Mouse (Mus musculus): ENCODE data around the gene Ahrr. TPM values are rescaled to one million over a fixed set of nuclear protein-coding genes. Genes with fewer than 3 reads are reported as not detected.

The Ahrr gene
- polyA plus RNA-seq, 1 experiment from 2014 or later = 2.2 TPM

GRCm38 (mm10) chr13:74237574-74237973, 54.6 kb downstream of the Ahrr start:
- H3K4me2 ChIP-seq (replicated peaks) = no peak overlapping the region
- no peaks in the 10 kb centered on the region for H3K4me1 ChIP-seq
- H3K36me3 ChIP-seq = no peaks in the 10 kb centered on the region
- WGBS = 63% methylated on average over 7 of the region's 7 CpGs
- H3K27me3 ChIP-seq = no peaks in the 10 kb centered on the region
- H3K27ac ChIP-seq (replicated peaks) = no peak overlapping the region
- H3K4me3 ChIP-seq (replicated peaks) = no peak overlapping the region
- no peak for ATAC-seq (ENCODE audit: insufficient number of reproducible peaks, low FRiP score, low TSS enrichment, low read depth)
- H3K9me3 ChIP-seq (replicated peaks) = no peaks in the 10 kb centered on the region
- no peak overlapping the region for H3K9ac ChIP-seq

GRCm38 (mm10) chr13:74220659-74221058, 71.5 kb downstream of the Ahrr start:
- Histone ChIP-seq H3K4me3 (replicated peaks) (no peak overlapping the region), H3K4me2 (replicated peaks) (no peak overlapping the region), H3K4me1 (no peaks in the 10 kb centered on the region), H3K36me3 (no peaks in the 10 kb centered on the region), H3K27me3 (no peaks in the 10 kb centered on the region), H3K27ac (replicated peaks) (no peak overlapping the region), H3K9ac (no peak overlapping the region), H3K9me3 (replicated peaks) (no peaks in the 10 kb centered on the region)
- no peak for ATAC-seq (ENCODE audit: insufficient number of reproducible peaks, low FRiP score, low TSS enrichment, low read depth)
- 36% methylated on average over 1 of the region's 1 CpGs for WGBS

- H3K4me2 ChIP-seq (replicated peaks) = no peak overlapping the region
- 79% methylated on average over 3 of the region's 3 CpGs for WGBS
- no peaks in the 10 kb centered on the region for H3K9me3 ChIP-seq (replicated peaks)
- no peak overlapping the region for H3K9ac ChIP-seq
- no peak for ATAC-seq (ENCODE audit: insufficient number of reproducible peaks, low FRiP score, low TSS enrichment, low read depth)
- no peaks in the 10 kb centered on the region for H3K4me1 ChIP-seq
- no peaks in the 10 kb centered on the region for H3K36me3 ChIP-seq
- no peak overlapping the region for H3K27ac ChIP-seq (replicated peaks)
- H3K4me3 ChIP-seq (replicated peaks) = no peak overlapping the region
- H3K27me3 ChIP-seq = no peaks in the 10 kb centered on the region
Measured at GRCm38 (mm10) chr13:74218441-74218840, 73.7 kb downstream of the Ahrr start.

- no peaks in the 10 kb centered on the region for H3K9me3 ChIP-seq (replicated peaks)
- ATAC-seq (ENCODE audit: insufficient number of reproducible peaks, low FRiP score, low TSS enrichment, low read depth) = no peak
Measured at GRCm38 (mm10) chr13:74208986-74209345, 83.2 kb downstream of the Ahrr start.

GRCm38 (mm10) chr13:74208317-74208985, 83.7 kb downstream of the Ahrr start, which contains the start of gene Exoc3:
Gene Exoc3, minus strand, starts transcription at chr13:74208732.
- 0% methylated on average over 39 of the region's 39 CpGs for WGBS
- Histone ChIP-seq H3K9ac (peak within 1 kb of the TSS; percentile 69), H3K36me3 (peaks cover 13% of the 10 kb centered on the region)

More at GRCm38 (mm10) chr13:74208986-74209345, 83.2 kb downstream of the Ahrr start:
- Histone ChIP-seq H3K4me1 (peaks cover 17% of the 10 kb centered on the region), H3K4me2 (replicated peaks) (peak overlapping the region; percentile 80), H3K9ac (peak overlapping the region; percentile 69), H3K36me3 (peaks cover 7% of the 10 kb centered on the region), H3K27me3 (no peaks in the 10 kb centered on the region), H3K4me3 (replicated peaks) (peak overlapping the region; percentile 80), H3K27ac (replicated peaks) (peak overlapping the region; percentile 96)
- 12% methylated on average over 12 of the region's 12 CpGs for WGBS

GRCm38 (mm10) chr13:74196451-74196850, 95.7 kb downstream of the Ahrr start:
- no peak overlapping the region for H3K4me3 ChIP-seq (replicated peaks)
- H3K27me3 ChIP-seq = no peaks in the 10 kb centered on the region
- WGBS = 85% methylated on average over 3 of the region's 3 CpGs
- no peaks in the 10 kb centered on the region for H3K9me3 ChIP-seq (replicated peaks)
- ATAC-seq (ENCODE audit: insufficient number of reproducible peaks, low FRiP score, low TSS enrichment, low read depth) = no peak
- H3K4me1 ChIP-seq = no peaks in the 10 kb centered on the region
- no peak overlapping the region for H3K27ac ChIP-seq (replicated peaks)
- H3K36me3 ChIP-seq = peaks cover 37% of the 10 kb centered on the region
- no peak overlapping the region for H3K4me2 ChIP-seq (replicated peaks)
- H3K9ac ChIP-seq = no peak overlapping the region

More at GRCm38 (mm10) chr13:74208317-74208985, 83.7 kb downstream of the Ahrr start, which contains the start of gene Exoc3:
- Histone ChIP-seq H3K4me3 (replicated peaks) (peak within 1 kb of the TSS; percentile 80), H3K4me1 (peaks cover 17% of the 10 kb centered on the region), H3K27me3 (no peaks in the 10 kb centered on the region), H3K9me3 (replicated peaks) (no peaks in the 10 kb centered on the region), H3K4me2 (replicated peaks) (peak within 1 kb of the TSS; percentile 80), H3K27ac (replicated peaks) (peak within 1 kb of the TSS; percentile 96)
- ATAC-seq (ENCODE audit: insufficient number of reproducible peaks, low FRiP score, low TSS enrichment, low read depth) = peak; percentile 93

- H3K27ac ChIP-seq (replicated peaks) = no peak overlapping the region
- H3K4me2 ChIP-seq (replicated peaks) = no peak overlapping the region
- no peak for ATAC-seq (ENCODE audit: insufficient number of reproducible peaks, low FRiP score, low TSS enrichment, low read depth)
- no peak overlapping the region for H3K9ac ChIP-seq
- no peak overlapping the region for H3K4me3 ChIP-seq (replicated peaks)
- H3K4me1 ChIP-seq = no peaks in the 10 kb centered on the region
- no peaks in the 10 kb centered on the region for H3K9me3 ChIP-seq (replicated peaks)
- no peaks in the 10 kb centered on the region for H3K27me3 ChIP-seq
- 73% methylated on average over 6 of the region's 6 CpGs for WGBS
- H3K36me3 ChIP-seq = peaks cover 39% of the 10 kb centered on the region
Measured at GRCm38 (mm10) chr13:74192613-74193012, 99.5 kb downstream of the Ahrr start.

- Histone ChIP-seq H3K9me3 (replicated peaks) (no peaks in the 10 kb centered on the region), H3K4me2 (replicated peaks) (no peak overlapping the region), H3K27ac (replicated peaks) (no peak overlapping the region), H3K9ac (no peak overlapping the region), H3K36me3 (peaks cover 50% of the 10 kb centered on the region), H3K27me3 (no peaks in the 10 kb centered on the region), H3K4me1 (no peaks in the 10 kb centered on the region), H3K4me3 (replicated peaks) (no peak overlapping the region)
- WGBS = 90% methylated on average over 5 of the region's 5 CpGs
- ATAC-seq (ENCODE audit: insufficient number of reproducible peaks, low FRiP score, low TSS enrichment, low read depth) = no peak
Measured at GRCm38 (mm10) chr13:74183011-74183695, 109.0 kb downstream of the Ahrr start.

GRCm38 (mm10) chr13:74172036-74172435, 120.1 kb downstream of the Ahrr start:
- H3K9ac ChIP-seq = no peak overlapping the region
- no peak overlapping the region for H3K27ac ChIP-seq (replicated peaks)
- 95% methylated on average over 5 of the region's 5 CpGs for WGBS
- H3K4me1 ChIP-seq = peaks cover 3% of the 10 kb centered on the region; the same call in 1 of the 2 replicates
- peaks cover 56% of the 10 kb centered on the region for H3K36me3 ChIP-seq
- no peaks in the 10 kb centered on the region for H3K9me3 ChIP-seq (replicated peaks)
- no peak overlapping the region for H3K4me2 ChIP-seq (replicated peaks)
- no peak for ATAC-seq (ENCODE audit: insufficient number of reproducible peaks, low FRiP score, low TSS enrichment, low read depth)
- H3K27me3 ChIP-seq = no peaks in the 10 kb centered on the region
- H3K4me3 ChIP-seq (replicated peaks) = no peak overlapping the region

- no peak overlapping the region for H3K4me2 ChIP-seq (replicated peaks)
Measured at GRCm38 (mm10) chr13:74169446-74170164, 122.5 kb downstream of the Ahrr start.

GRCm38 (mm10) chr13:74167492-74167891, 124.6 kb downstream of the Ahrr start:
- H3K9ac ChIP-seq = no peak overlapping the region
- H3K27me3 ChIP-seq = no peaks in the 10 kb centered on the region
- no peak for ATAC-seq (ENCODE audit: insufficient number of reproducible peaks, low FRiP score, low TSS enrichment, low read depth)
- no peak overlapping the region for H3K27ac ChIP-seq (replicated peaks)
- peak overlapping the region; percentile 56; the same call in 1 of the 2 replicates for H3K4me3 ChIP-seq (replicated peaks)
- peaks cover 14% of the 10 kb centered on the region; the same call in 1 of the 2 replicates for H3K4me1 ChIP-seq
- H3K9me3 ChIP-seq (replicated peaks) = no peaks in the 10 kb centered on the region
- H3K4me2 ChIP-seq (replicated peaks) = no peak overlapping the region
- WGBS = 87% methylated on average over 2 of the region's 2 CpGs
- peaks cover 23% of the 10 kb centered on the region for H3K36me3 ChIP-seq

More at GRCm38 (mm10) chr13:74169446-74170164, 122.5 kb downstream of the Ahrr start:
- Histone ChIP-seq H3K9ac (no peak overlapping the region), H3K4me1 (peaks cover 14% of the 10 kb centered on the region; the same call in 1 of the 2 replicates), H3K9me3 (replicated peaks) (no peaks in the 10 kb centered on the region), H3K4me3 (replicated peaks) (no peak overlapping the region), H3K27ac (replicated peaks) (no peak overlapping the region), H3K36me3 (peaks cover 42% of the 10 kb centered on the region), H3K27me3 (no peaks in the 10 kb centered on the region)
- ATAC-seq (ENCODE audit: insufficient number of reproducible peaks, low FRiP score, low TSS enrichment, low read depth) = no peak
- 86% methylated on average over 10 of the region's 10 CpGs for WGBS
